Mouse (Mus musculus) erythroblast, adult 5-6 weeks (primary cell): Measurements from ENCODE around the gene Tbx21. TPM values are rescaled to one million over a fixed set of nuclear protein-coding genes. Genes with fewer than 3 reads are reported as not detected.

Experiments
- ATAC-seq: replicated peaks from 2 replicates; pipeline ENCODE4 v1.8.0; 2016; ENCODE audit warnings: moderate number of reproducible peaks, mild to moderate bottlenecking, moderate TSS enrichment, inconsistent platforms; ENCODE audit not compliant: poor library complexity, low FRiP score, severe bottlenecking
- total RNA-seq, 2 experiments: library from RNA; stranded (forward) in 1 of 2; stranded (reverse) in 1 of 2; fragments of 150-400 nt in 1 of 2; fragments of 200-764, 138-1000 nt in 1 of 2; gene quantifications; 2 replicates each; pipeline versions ENCODE4 v1.2.3 to v1.2.4; 2015 to 2017; ENCODE audit warnings: low replicate concordance in 2 of 2

The Tbx21 gene
- total RNA-seq, 2 experiments from 2014 or later = not detected

DNA sequence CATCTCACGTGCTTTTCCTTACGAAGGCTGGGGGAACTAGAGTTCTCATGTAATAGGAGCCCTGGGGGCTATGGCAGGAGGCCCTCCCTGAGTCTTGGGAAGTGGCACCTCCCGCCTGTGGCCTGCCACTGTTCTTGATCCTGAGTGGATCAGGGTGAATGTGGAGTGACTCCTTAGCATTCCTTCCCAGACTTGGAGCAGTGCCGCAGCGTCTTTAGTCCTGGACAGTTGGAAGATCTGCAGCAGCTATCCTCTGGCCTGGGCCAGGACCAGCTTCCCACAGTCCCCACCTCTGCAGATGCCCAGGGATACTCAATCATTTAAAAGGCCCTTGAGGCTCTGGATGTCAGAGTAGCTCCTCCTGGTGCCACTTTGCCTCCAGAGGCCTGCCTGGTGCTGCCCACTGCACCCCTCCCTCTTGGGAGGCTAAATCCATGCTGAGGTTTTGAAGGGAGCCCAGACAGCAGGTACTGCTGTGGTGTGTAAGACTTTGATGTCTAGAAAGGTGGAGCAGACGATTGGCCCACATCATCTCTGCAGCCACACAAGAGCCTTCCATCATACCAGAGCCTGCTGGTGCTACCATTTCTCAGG is 65.5 kb downstream of the Tbx21 start:
- ATAC-seq = no peak

DNA sequence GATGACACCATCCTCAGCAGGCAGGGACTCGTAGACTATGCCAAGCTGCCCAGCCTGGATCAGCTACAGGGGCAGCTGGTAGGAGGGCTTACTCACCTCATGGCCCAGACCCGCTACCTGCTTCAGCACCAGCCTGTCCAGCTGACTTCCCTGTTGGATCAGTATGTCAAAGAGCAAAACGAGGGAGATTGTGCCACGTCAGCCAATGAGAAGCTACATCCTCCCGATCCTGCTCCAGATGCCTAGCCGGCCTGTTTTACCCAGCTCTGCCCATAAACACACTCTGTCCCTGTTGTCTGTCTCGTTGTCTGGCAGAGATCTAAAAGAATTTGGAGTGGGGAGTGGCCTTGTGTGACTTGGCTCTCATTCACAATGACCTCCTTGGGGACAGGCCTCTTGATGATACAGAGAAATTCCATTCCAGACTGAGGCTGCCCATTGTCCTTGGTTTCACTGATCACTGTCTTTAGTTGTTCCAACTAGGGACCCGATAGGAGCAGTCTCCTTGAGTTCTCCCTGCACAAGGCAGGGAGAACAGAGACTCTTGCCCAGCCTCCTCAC is 67.0 kb downstream of the Tbx21 start:
- ATAC-seq = no peak

Other genes starting within 250 kb of the Tbx21 start
- gene Cdk5rap3, start 198.8 kb downstream of the Tbx21 start, total RNA-seq (2015; ENCODE audit: low replicate concordance) = 6.1 and 8.6 TPM in 2 replicates
- 6.8 and 17.3 TPM in 2 replicates for gene Cdk5rap3, start 198.8 kb downstream of the Tbx21 start, total RNA-seq (2017; ENCODE audit: low replicate concordance)
- gene Prr15l, start 187.2 kb downstream of the Tbx21 start, total RNA-seq (2015; ENCODE audit: low replicate concordance) = not detected in 2 replicates
- gene Prr15l, start 187.2 kb downstream of the Tbx21 start, total RNA-seq (2017; ENCODE audit: low replicate concordance) = 0.94 and 1.3 TPM in 2 replicates
- gene Pnpo, start 171.3 kb downstream of the Tbx21 start, total RNA-seq (2015; ENCODE audit: low replicate concordance) = 231 and 288 TPM in 2 replicates
- 381 and 405 TPM in 2 replicates for gene Pnpo, start 171.3 kb downstream of the Tbx21 start, total RNA-seq (2017; ENCODE audit: low replicate concordance)
- 16.1 and 17.1 TPM in 2 replicates for gene Sp2, start 132.4 kb downstream of the Tbx21 start, total RNA-seq (2015; ENCODE audit: low replicate concordance)
- 4.4 and 6.1 TPM in 2 replicates for gene Sp2, start 132.4 kb downstream of the Tbx21 start, total RNA-seq (2017; ENCODE audit: low replicate concordance)
- not detected in 2 replicates for gene Sp6, start 101.9 kb downstream of the Tbx21 start, total RNA-seq (2015; ENCODE audit: low replicate concordance)
- not detected in 2 replicates for gene Sp6, start 101.9 kb downstream of the Tbx21 start, total RNA-seq (2017; ENCODE audit: low replicate concordance)
- gene Scrn2, start 85.4 kb downstream of the Tbx21 start, total RNA-seq (2015; ENCODE audit: low replicate concordance) = 0.84 TPM in 1 of 2 replicates, not detected in the other
- gene Scrn2, start 85.4 kb downstream of the Tbx21 start, total RNA-seq (2017; ENCODE audit: low replicate concordance) = 2.0 and 3.1 TPM in 2 replicates
- 6.5 TPM in 1 of 2 replicates, not detected in the other for gene Lrrc46, start 73.9 kb downstream of the Tbx21 start, total RNA-seq (2015; ENCODE audit: low replicate concordance)
- gene Lrrc46, start 73.9 kb downstream of the Tbx21 start, total RNA-seq (2017; ENCODE audit: low replicate concordance) = 0.17 TPM in 1 of 2 replicates, not detected in the other
- 8.8 TPM in 2 replicates for gene Mrpl10, start 73.8 kb downstream of the Tbx21 start, total RNA-seq (2015; ENCODE audit: low replicate concordance)
- 5.6 and 6.2 TPM in 2 replicates for gene Mrpl10, start 73.8 kb downstream of the Tbx21 start, total RNA-seq (2017; ENCODE audit: low replicate concordance)
- gene Osbpl7, start 64.7 kb downstream of the Tbx21 start, total RNA-seq (2015; ENCODE audit: low replicate concordance) = 5.6 and 7.3 TPM in 2 replicates
- gene Osbpl7, start 64.7 kb downstream of the Tbx21 start, total RNA-seq (2017; ENCODE audit: low replicate concordance) = 2.1 and 5.7 TPM in 2 replicates
- gene Tbkbp1, start 36.2 kb upstream of the Tbx21 start, total RNA-seq (2015; ENCODE audit: low replicate concordance) = 0.96 and 2.7 TPM in 2 replicates
- gene Tbkbp1, start 36.2 kb upstream of the Tbx21 start, total RNA-seq (2017; ENCODE audit: low replicate concordance) = 0.70 and 6.3 TPM in 2 replicates
- 30.6 and 42.6 TPM in 2 replicates for gene Kpnb1, start 72.5 kb upstream of the Tbx21 start, total RNA-seq (2015; ENCODE audit: low replicate concordance)
- gene Kpnb1, start 72.5 kb upstream of the Tbx21 start, total RNA-seq (2017; ENCODE audit: low replicate concordance) = 102 and 119 TPM in 2 replicates
- gene Npepps, start 165.3 kb upstream of the Tbx21 start, total RNA-seq (2015; ENCODE audit: low replicate concordance) = 18.1 and 21.7 TPM in 2 replicates
- 7.2 and 21.7 TPM in 2 replicates for gene Npepps, start 165.3 kb upstream of the Tbx21 start, total RNA-seq (2017; ENCODE audit: low replicate concordance)
- 3.6 and 7.3 TPM in 2 replicates for gene Mrpl45, start 200.4 kb upstream of the Tbx21 start, total RNA-seq (2015; ENCODE audit: low replicate concordance)
- gene Mrpl45, start 200.4 kb upstream of the Tbx21 start, total RNA-seq (2017; ENCODE audit: low replicate concordance) = 3.7 and 9.2 TPM in 2 replicates
- not detected in 2 replicates for gene Gpr179, start 236.7 kb upstream of the Tbx21 start, total RNA-seq (2015; ENCODE audit: low replicate concordance)
- gene Gpr179, start 236.7 kb upstream of the Tbx21 start, total RNA-seq (2017; ENCODE audit: low replicate concordance) = not detected in 2 replicates
- gene Socs7, start 247.2 kb upstream of the Tbx21 start, total RNA-seq (2015; ENCODE audit: low replicate concordance) = 1.0 and 3.1 TPM in 2 replicates
- 2.0 and 3.1 TPM in 2 replicates for gene Socs7, start 247.2 kb upstream of the Tbx21 start, total RNA-seq (2017; ENCODE audit: low replicate concordance)